Comparison of ENCODE assay signal across 8 mouse cellular contexts in genomic region chr16:76371614-76371917, GRCm38 (mm10). TPM values are rescaled to one million over a fixed set of nuclear protein-coding genes. Genes with fewer than 3 reads are reported as not detected.
DNase-seq lines count a peak whose midpoint lies in the region; ATAC-seq and TF ChIP-seq lines count a peak whose summit lies in the region.

No protein-coding gene starts in this region.

- H3K4me2 ChIP-seq in kidney, embryonic 15.5 days: peak overlapping the region; percentile 58
- peak overlapping the region; percentile 56 for H3K4me2 ChIP-seq in hindbrain, embryonic 14.5 days (replicated peaks)
- H3K4me2 ChIP-seq in midbrain, embryonic 15.5 days: peak overlapping the region; percentile 72

- H3K27ac ChIP-seq in kidney, embryonic 15.5 days: peak overlapping the region; percentile 99
- H3K27ac ChIP-seq in bone marrow macrophage, adult 2 months (ENCODE audit: insufficient read depth, low read depth, low read length): no peak overlapping the region
- H3K27ac ChIP-seq in hindbrain, embryonic 14.5 days: no peak overlapping the region
- no peak overlapping the region; the same call in 1 of the 2 replicates for H3K27ac ChIP-seq in midbrain, embryonic 15.5 days

- H3K9me3 ChIP-seq in kidney, embryonic 15.5 days (replicated peaks): no peaks in the 10 kb centered on the region
- H3K9me3 ChIP-seq in hindbrain, embryonic 14.5 days (ENCODE audit: control insufficient read depth, low read length): no peaks in the 10 kb centered on the region
- no peaks in the 10 kb centered on the region for H3K9me3 ChIP-seq in midbrain, embryonic 15.5 days

- no peak for TF ChIP-seq POLR2A in bone marrow macrophage, adult 2 months (IDR thresholded peaks at IDR 0.05; ENCODE audit: borderline replicate concordance, low read depth, low read length)

- peaks cover 9% of the 10 kb centered on the region; the same call in 1 of the 2 replicates for H3K36me3 ChIP-seq in kidney, embryonic 15.5 days
- H3K36me3 ChIP-seq in hindbrain, embryonic 14.5 days (replicated peaks; ENCODE audit: control insufficient read depth, insufficient read depth): no peaks in the 10 kb centered on the region
- H3K36me3 ChIP-seq in midbrain, embryonic 15.5 days (replicated peaks): no peaks in the 10 kb centered on the region

- DNase-seq in kidney, postnatal 4 days: no peak
- DNase-seq in hindbrain, embryonic 14.5 days (ENCODE audit: low spot score): no peak
- no peak for DNase-seq in thymus, postnatal 25 days
- DNase-seq in ovary, postnatal 14 days (ENCODE audit: low spot score): no peak
- no peak for DNase-seq in right cerebral cortex, postnatal 14 days

- no peaks in the 10 kb centered on the region for H3K27me3 ChIP-seq in kidney, embryonic 15.5 days
- H3K27me3 ChIP-seq in hindbrain, embryonic 14.5 days (ENCODE audit: control insufficient read depth, insufficient read depth, low read length): no peaks in the 10 kb centered on the region
- no peaks in the 10 kb centered on the region for H3K27me3 ChIP-seq in midbrain, embryonic 15.5 days (replicated peaks)

- WGBS in kidney, embryonic 15.5 days: 2% methylated on average over 7 of the region's 7 CpGs
- 2% methylated on average over 7 of the region's 7 CpGs for WGBS in hindbrain, embryonic 14.5 days
- 3% methylated on average over 7 of the region's 7 CpGs for WGBS in midbrain, embryonic 15.5 days

- no peak for TF ChIP-seq CTCF in bone marrow macrophage, adult 2 months (IDR thresholded peaks at IDR 0.05; ENCODE audit: low read depth, low read length)

- H3K9ac ChIP-seq in kidney, embryonic 15.5 days: peak overlapping the region; percentile 97
- H3K9ac ChIP-seq in hindbrain, embryonic 14.5 days: peak overlapping the region; percentile 89
- peak overlapping the region; percentile 88; the same call in 1 of the 2 replicates for H3K9ac ChIP-seq in midbrain, embryonic 15.5 days

- peaks cover 47% of the 10 kb centered on the region for H3K4me1 ChIP-seq in kidney, embryonic 15.5 days
- H3K4me1 ChIP-seq in bone marrow macrophage, adult 2 months (ENCODE audit: control insufficient read depth, insufficient read depth, low read length): peaks cover 10% of the 10 kb centered on the region
- peaks cover 12% of the 10 kb centered on the region for H3K4me1 ChIP-seq in hindbrain, embryonic 14.5 days (replicated peaks; ENCODE audit: control insufficient read depth, insufficient read depth, low read length)
- H3K4me1 ChIP-seq in midbrain, embryonic 15.5 days: peaks cover 33% of the 10 kb centered on the region

- peak overlapping the region; percentile 94 for H3K4me3 ChIP-seq in kidney, embryonic 15.5 days (replicated peaks)
- H3K4me3 ChIP-seq in bone marrow macrophage, adult 2 months (ENCODE audit: insufficient read depth, low read length): peak overlapping the region; percentile 99
- peak overlapping the region; percentile 85 for H3K4me3 ChIP-seq in hindbrain, embryonic 14.5 days (replicated peaks; ENCODE audit: low read length)
- peak overlapping the region; percentile 97 for H3K4me3 ChIP-seq in midbrain, embryonic 15.5 days

- ATAC-seq in kidney, embryonic 15.5 days (replicated peaks; ENCODE audit: low FRiP score): no peak
- no peak for ATAC-seq in hindbrain, embryonic 14.5 days (ENCODE audit: low FRiP score)
- ATAC-seq in midbrain, embryonic 15.5 days (replicated peaks): no peak

RNA-seq across cellular contexts. Expression of gene Nrip1, which starts 2.1 kb away (rescaled TPM):
- 55.0 and 58.3 TPM in 2 replicates for polyA plus RNA-seq in kidney, embryonic 15.5 days (2015; fragmentation: Nextera tagmentation; extraction: Ambion mirVana)
- 9.2 and 9.6 TPM in 2 replicates for polyA plus RNA-seq in bone marrow macrophage, adult 2 months (2012; ENCODE audit: insufficient read depth, insufficient read length, missing spikeins)
- polyA plus RNA-seq in hindbrain, embryonic 14.5 days (2014; fragmentation: Nextera tagmentation; extraction: Ambion mirVana): 28.9 and 30.4 TPM in 2 replicates
- polyA plus RNA-seq in midbrain, embryonic 15.5 days (2015; fragmentation: Nextera tagmentation; extraction: Ambion mirVana): 34.8 and 38.3 TPM in 2 replicates
